Mouse (Mus musculus): ENCODE data around the gene Gm28635.

DNA sequence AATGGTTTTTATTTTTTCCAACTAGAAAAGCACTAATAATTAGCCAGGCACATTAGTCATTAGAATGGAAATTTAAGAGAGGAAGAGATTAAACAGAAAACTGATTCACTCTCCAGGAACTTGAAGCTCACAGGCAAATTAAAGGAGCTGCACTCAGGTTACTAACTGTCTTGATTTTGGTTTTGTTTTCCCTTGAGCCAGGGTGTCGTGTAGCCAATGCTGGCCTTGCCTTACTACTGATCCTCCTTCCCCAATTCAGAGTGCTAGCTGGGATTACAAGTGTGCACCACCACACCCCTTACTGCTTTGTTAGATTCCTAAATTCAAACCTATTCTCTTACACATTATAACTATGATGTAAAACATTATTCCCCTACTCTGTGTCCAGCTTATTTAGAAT, 70.0 kb downstream of the Gm28635 start:
- TF ChIP-seq CTCF (IDR thresholded peaks at IDR 0.05; ENCODE audit: control insufficient read depth, insufficient read depth, low read length): no peak
- no peak for TF ChIP-seq POLR2A (IDR thresholded peaks at IDR 0.05; ENCODE audit: borderline replicate concordance, control insufficient read depth, low read depth, low read length)
